Mouse (Mus musculus) MEL (cell line): ENCODE data around the gene Cpped1. TPM values are rescaled to one million over a fixed set of nuclear protein-coding genes. Genes with fewer than 3 reads are reported as not detected.

Experiments used
- DNase-seq: peaks from one replicate; pipeline ENCODE4 v3.0.0; 2011; ENCODE audit warnings: low read depth, low spot score
- H3K27ac ChIP-seq: 2 replicates; pipeline ENCODE4 v1.5.1; 2012; ENCODE audit warnings: low read depth, mild to moderate bottlenecking, control low read depth, low read length, moderate library complexity; ENCODE audit not compliant: control insufficient read depth
- H3K27me3 ChIP-seq, 2 experiments: fragments of 150-350 bp in 1 of 2; sonication (generic) in 1 of 2; 2 replicates each; pipeline ENCODE4 v1.6.1; 2012; ENCODE audit warnings: low read length in 2 of 2, mild to moderate bottlenecking in 2 of 2, improper control_type of control experiment in 1 of 2, moderate library complexity in 1 of 2; ENCODE audit not compliant: insufficient read depth in 2 of 2, control insufficient read depth in 1 of 2
- H3K36me3 ChIP-seq, 2 experiments: 2 replicates each; pipeline ENCODE4 v1.6.1; 2012 to 2014; ENCODE audit warnings: low read length in 2 of 2, improper control_type of control experiment in 1 of 2, inconsistent platforms in 1 of 2, mild to moderate bottlenecking in 1 of 2; ENCODE audit not compliant: insufficient read depth in 2 of 2, control insufficient read depth in 1 of 2
- H3K4me1 ChIP-seq, 2 experiments: fragments of 150-350 bp in 1 of 2; sonication (generic) in 1 of 2; 2 replicates each; pipeline ENCODE4 v1.6.1; 2012; ENCODE audit warnings: low read length in 2 of 2, improper control_type of control experiment in 1 of 2, mild to moderate bottlenecking in 1 of 2; ENCODE audit not compliant: insufficient read depth in 2 of 2, control insufficient read depth in 1 of 2
- H3K4me3 ChIP-seq, 2 experiments: fragments of 150-350 bp in 1 of 2; sonication (generic) in 1 of 2; 2 replicates each; pipeline ENCODE4 v1.5.1; 2012; ENCODE audit warnings: low read depth in 2 of 2, low read length in 2 of 2, mild to moderate bottlenecking in 2 of 2, moderate library complexity in 2 of 2, control low read depth in 1 of 2, improper control_type of control experiment in 1 of 2; ENCODE audit not compliant: control insufficient read depth in 1 of 2, insufficient read depth in 1 of 2
- H3K79me2 ChIP-seq: 2 replicates; pipeline ENCODE4 v1.6.1; 2012; ENCODE audit warnings: mild to moderate bottlenecking, low read length, moderate library complexity; ENCODE audit not compliant: control insufficient read depth, poor library complexity, insufficient read depth
- H3K9ac ChIP-seq: 2 replicates; pipeline ENCODE4 v1.6.1; 2012; ENCODE audit warnings: low read depth, mild to moderate bottlenecking, control low read depth, low read length, moderate library complexity; ENCODE audit not compliant: control insufficient read depth, poor library complexity, severe bottlenecking
- H3K9me3 ChIP-seq: fragments of 150-350 bp; sonication (generic); replicated peaks from 2 replicates; pipeline ENCODE4 v1.6.1; 2012; ENCODE audit warnings: mild to moderate bottlenecking, low read length, improper control_type of control experiment, moderate library complexity; ENCODE audit not compliant: insufficient read depth
- CHD2 ChIP-seq: IDR thresholded peaks from 2 replicates; pipeline ENCODE4 v1.6.1; 2011; ENCODE audit warnings: low read length, improper control_type of control experiment
- CTCF ChIP-seq, 3 experiments: IDR thresholded peaks in 2 of 3; conservative IDR thresholded peaks in 1 of 3; 2 replicates each; pipeline ENCODE4 v1.5.1; 2011 to 2012; ENCODE audit warnings: low read length in 3 of 3, low read depth in 2 of 3, mild to moderate bottlenecking in 2 of 3, improper control_type of control experiment in 1 of 3, inconsistent platforms in 1 of 3, mixed read lengths in 1 of 3, moderate library complexity in 1 of 3; ENCODE audit not compliant: control insufficient read depth in 1 of 3, insufficient read depth in 1 of 3, poor library complexity in 1 of 3, severe bottlenecking in 1 of 3
- ELF1 ChIP-seq: IDR thresholded peaks from 2 replicates; pipeline ENCODE4 v1.6.1; 2014; ENCODE audit warnings: low read depth, mild to moderate bottlenecking, inconsistent platforms, low read length, improper control_type of control experiment, moderate library complexity
- EP300 ChIP-seq, 2 experiments: IDR thresholded peaks; 2 replicates each; pipeline ENCODE4 v1.6.1; 2011; ENCODE audit warnings: improper control_type of control experiment in 2 of 2, low read length in 2 of 2, low read depth in 1 of 2, mild to moderate bottlenecking in 1 of 2
- ETS1 ChIP-seq: IDR thresholded peaks from 2 replicates; pipeline ENCODE4 v1.6.1; 2012; ENCODE audit warnings: low read depth, mild to moderate bottlenecking, inconsistent platforms, low read length, improper control_type of control experiment, moderate library complexity
- GABPA ChIP-seq: IDR thresholded peaks from 2 replicates; pipeline ENCODE4 v1.6.1; 2012; ENCODE audit warnings: low read depth, mild to moderate bottlenecking, inconsistent platforms, low read length, improper control_type of control experiment, moderate library complexity
- HCFC1 ChIP-seq: IDR thresholded peaks from 2 replicates; pipeline ENCODE4 v1.6.1; 2012; ENCODE audit warnings: low read depth, mild to moderate bottlenecking, inconsistent platforms, low read length, improper control_type of control experiment, moderate library complexity
- JUND ChIP-seq: IDR thresholded peaks from 2 replicates; pipeline ENCODE4 v1.6.1; 2011; ENCODE audit warnings: low read depth, mild to moderate bottlenecking, improper control_type of control experiment, low read length
- KAT2A ChIP-seq: conservative IDR thresholded peaks from 2 replicates; pipeline ENCODE4 v1.6.1; 2012; ENCODE audit warnings: low read depth, low read length, improper control_type of control experiment, inconsistent platforms
- MAX ChIP-seq: IDR thresholded peaks from 2 replicates; pipeline ENCODE4 v1.6.1; 2011; ENCODE audit warnings: low read length, improper control_type of control experiment
- MAZ ChIP-seq: IDR thresholded peaks from 2 replicates; pipeline ENCODE4 v1.6.1; 2012; ENCODE audit warnings: low read depth, mild to moderate bottlenecking, inconsistent platforms, low read length, improper control_type of control experiment
- MXI1 ChIP-seq: IDR thresholded peaks from 2 replicates; pipeline ENCODE4 v1.6.1; 2011; ENCODE audit warnings: mild to moderate bottlenecking, low read depth, low read length, improper control_type of control experiment
- NELFE ChIP-seq: IDR thresholded peaks from 2 replicates; pipeline ENCODE4 v1.6.1; 2011; ENCODE audit warnings: low read depth, low read length, improper control_type of control experiment
- NRF1 ChIP-seq: IDR thresholded peaks from 2 replicates; pipeline ENCODE4 v1.6.1; 2014; ENCODE audit warnings: low read depth, mild to moderate bottlenecking, inconsistent platforms, low read length, improper control_type of control experiment, moderate library complexity; ENCODE audit not compliant: poor library complexity, insufficient read depth, severe bottlenecking
- POLR2A ChIP-seq, 2 experiments: IDR thresholded peaks; 2 replicates each; pipeline ENCODE4 v1.6.1; 2011 to 2012; ENCODE audit warnings: low read length in 2 of 2, mild to moderate bottlenecking in 2 of 2, control low read depth in 1 of 2, improper control_type of control experiment in 1 of 2, low read depth in 1 of 2, moderate library complexity in 1 of 2; ENCODE audit not compliant: control insufficient read depth in 1 of 2, insufficient read depth in 1 of 2, poor library complexity in 1 of 2
- POLR2AphosphoS5 ChIP-seq: IDR thresholded peaks from 2 replicates; pipeline ENCODE4 v1.6.1; 2012; ENCODE audit warnings: low read depth, borderline replicate concordance, mild to moderate bottlenecking, inconsistent platforms, low read length, moderate library complexity, mixed read lengths
- RAD21 ChIP-seq: IDR thresholded peaks from 2 replicates; pipeline ENCODE4 v1.6.1; 2011; ENCODE audit warnings: mild to moderate bottlenecking, low read depth, low read length, improper control_type of control experiment
- RCOR1 ChIP-seq: IDR thresholded peaks from 2 replicates; pipeline ENCODE4 v1.6.1; 2012; ENCODE audit warnings: low read depth, mild to moderate bottlenecking, inconsistent platforms, low read length, improper control_type of control experiment
- TAL1 ChIP-seq: IDR thresholded peaks from 2 replicates; pipeline ENCODE4 v1.6.1; 2012; ENCODE audit warnings: mild to moderate bottlenecking, inconsistent platforms, low read length, moderate library complexity, mixed read lengths
- TCF12 ChIP-seq: IDR thresholded peaks from 2 replicates; pipeline ENCODE4 v1.6.1; 2014; ENCODE audit warnings: low read depth, mild to moderate bottlenecking, inconsistent platforms, low read length, improper control_type of control experiment, moderate library complexity
- UBTF ChIP-seq: IDR thresholded peaks from 2 replicates; pipeline ENCODE4 v1.6.1; 2012; ENCODE audit warnings: low read depth, mild to moderate bottlenecking, inconsistent platforms, low read length, improper control_type of control experiment, moderate library complexity, borderline replicate concordance; ENCODE audit not compliant: insufficient read depth
- USF1 ChIP-seq: IDR thresholded peaks from 2 replicates; pipeline ENCODE4 v1.6.1; 2014; ENCODE audit warnings: low read depth, mild to moderate bottlenecking, inconsistent platforms, low read length, improper control_type of control experiment, moderate library complexity
- ZMIZ1 ChIP-seq: IDR thresholded peaks from 2 replicates; pipeline ENCODE4 v1.6.1; 2012; ENCODE audit warnings: low read depth, mild to moderate bottlenecking, inconsistent platforms, low read length, improper control_type of control experiment, moderate library complexity
- ZNF384 ChIP-seq: IDR thresholded peaks from 2 replicates; pipeline ENCODE4 v1.6.1; 2012; ENCODE audit warnings: low read depth, mild to moderate bottlenecking, inconsistent platforms, low read length, improper control_type of control experiment
- polyA plus RNA-seq, 2 experiments: library from polyadenylated mRNA; stranded (reverse) in 1 of 2; unstranded in 1 of 2; fragments of >175 nt in 1 of 2; fragments of >200 nt in 1 of 2; gene quantifications; 2 replicates each; pipeline versions ENCODE4 v1.2.1 to v1.2.4; 2012; ENCODE audit warnings: low replicate concordance in 2 of 2, low read depth in 1 of 2; ENCODE audit not compliant: insufficient read length in 2 of 2, insufficient read depth in 1 of 2, missing spikeins in 1 of 2
- total RNA-seq: library from RNA; depleted of rRNA; stranded (reverse); fragments of 300-350 nt; gene quantifications from 2 replicates; pipeline ENCODE4 v1.2.3, GENCODE M21; 2012

Cpped1 gene
- total and polyA plus RNA-seq, 3 experiments, result 14.1 to 29.9 TPM; not detected in 1

DNA sequence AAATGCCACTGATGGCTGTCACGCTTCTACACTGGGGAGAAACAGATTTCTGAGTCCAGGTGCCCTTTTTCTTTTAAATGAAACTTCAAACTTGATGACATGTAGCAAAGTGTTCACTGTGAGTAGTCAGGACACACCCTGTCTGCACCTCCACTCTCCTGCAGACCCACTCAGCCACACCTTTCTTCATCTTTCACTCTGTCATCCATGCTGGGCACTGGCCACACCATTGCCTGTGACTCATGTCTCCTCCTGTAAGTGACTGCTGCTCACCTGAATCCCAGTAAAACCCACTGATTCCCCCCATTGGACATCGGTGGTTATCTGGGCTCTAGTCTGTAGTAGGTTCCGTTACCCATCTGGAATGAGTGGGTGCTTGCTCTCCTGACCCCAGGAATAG, 118.8 kb downstream of the Cpped1 start:
- Histone ChIP-seq H3K4me3 (no peak overlapping the region), H3K27me3 (no peaks in the 10 kb centered on the region), H3K9me3 (no peaks in the 10 kb centered on the region), H3K36me3 (no peaks in the 10 kb centered on the region), H3K4me1 (no peaks in the 10 kb centered on the region), H3K27ac (no peak overlapping the region), H3K9ac (no peak overlapping the region), H3K79me2 (no peaks in the 10 kb centered on the region)
- DNase-seq, result no peak
- no peak for TF ChIP-seq NRF1
- no peak for TF ChIP-seq ZNF384
- TF ChIP-seq NELFE, result no peak
- TF ChIP-seq RAD21, result no peak
- TF ChIP-seq EP300 (IDR thresholded peaks at IDR 0.05; ENCODE audit: low read depth in 1 of 2, low read length in 2 of 2), result no peak
- no peak for TF ChIP-seq MAZ
- no peak for TF ChIP-seq GABPA
- TF ChIP-seq RCOR1, result no peak
- no peak for TF ChIP-seq ZMIZ1
- TF ChIP-seq MAX, result no peak
- no peak for TF ChIP-seq TCF12
- TF ChIP-seq CTCF (IDR thresholded peaks at IDR 0.05 in 2 of 3, conservative IDR thresholded peaks at IDR 0.05 in 1 of 3; ENCODE audit: control insufficient read depth in 1 of 3, insufficient read depth in 1 of 3, low read depth in 2 of 3, low read length in 3 of 3, poor library complexity in 1 of 3, severe bottlenecking in 1 of 3), result no peak
- no peak for TF ChIP-seq CHD2
- TF ChIP-seq HCFC1, result no peak
- no peak for TF ChIP-seq POLR2A (IDR thresholded peaks at IDR 0.05; ENCODE audit: control insufficient read depth in 1 of 2, insufficient read depth in 1 of 2, low read depth in 1 of 2, low read length in 2 of 2, poor library complexity in 1 of 2)
- no peak for TF ChIP-seq ELF1
- TF ChIP-seq POLR2AphosphoS5, result no peak
- TF ChIP-seq USF1, result no peak
- no peak for TF ChIP-seq KAT2A
- TF ChIP-seq TAL1, result no peak

- no peaks in the 10 kb centered on the region for H3K79me2 ChIP-seq
- H3K9ac ChIP-seq, result no peak overlapping the region
- H3K9me3 ChIP-seq, result no peaks in the 10 kb centered on the region
- H3K4me1 ChIP-seq, result no peaks in the 10 kb centered on the region
- DNase-seq, result no peak
- no peaks in the 10 kb centered on the region for H3K27me3 ChIP-seq
- no peak overlapping the region for H3K27ac ChIP-seq
- no peaks in the 10 kb centered on the region for H3K36me3 ChIP-seq
- no peak overlapping the region for H3K4me3 ChIP-seq
- TF ChIP-seq EP300 (IDR thresholded peaks at IDR 0.05; ENCODE audit: low read depth in 1 of 2, low read length in 2 of 2), result no peak
- TF ChIP-seq JUND, result no peak
- TF ChIP-seq POLR2A (IDR thresholded peaks at IDR 0.05; ENCODE audit: control insufficient read depth in 1 of 2, insufficient read depth in 1 of 2, low read depth in 1 of 2, low read length in 2 of 2, poor library complexity in 1 of 2), result no peak
- TF ChIP-seq ELF1, result no peak
- no peak for TF ChIP-seq MAZ
- no peak for TF ChIP-seq KAT2A
- no peak for TF ChIP-seq POLR2AphosphoS5
- no peak for TF ChIP-seq CHD2
- TF ChIP-seq TAL1, result no peak
- TF ChIP-seq UBTF, result no peak
- no peak for TF ChIP-seq ETS1
- TF ChIP-seq MXI1, result no peak
- TF ChIP-seq TCF12, result no peak
- TF ChIP-seq RAD21, result no peak
- no peak for TF ChIP-seq RCOR1
Observed at GRCm38 (mm10) chr16:11785806-11786205, 123.4 kb downstream of the Cpped1 start.
